Mouse (Mus musculus) heart, postnatal 0 days (tissue): Measurements from ENCODE around the gene Npy5r.

Source experiments
- CTCF ChIP-seq: IDR thresholded peaks from 2 replicates; pipeline ENCODE4 v1.5.1; 2016; ENCODE audit warnings: antibody characterized with exemption, control low read depth, low read depth
- EP300 ChIP-seq: IDR thresholded peaks from 2 replicates; pipeline ENCODE4 v1.6.1; 2016; ENCODE audit warnings: antibody characterized with exemption, low read depth

- no peak for TF ChIP-seq CTCF
- TF ChIP-seq EP300: no peak
Observed at GRCm38 (mm10) chr8:66681261-66681660, 6.7 kb downstream of the Npy5r start.
